Mouse (Mus musculus) liver, adult 2 months (tissue): ENCODE measurements around the gene Rbks. TPM values are rescaled to one million over a fixed set of nuclear protein-coding genes. Genes with fewer than 3 reads are reported as not detected.
A peak's percentile ranks its signal among the peaks of the same experiment; 100 is the strongest.

Experiments
- DNase-seq: peaks from one replicate; pipeline ENCODE4 v3.0.0-alpha.2; 2011; ENCODE audit warnings: low read depth, low spot score; ENCODE audit errors: extremely low read depth
- H3K27ac ChIP-seq: fragments of 200-500 bp; replicated peaks from 2 replicates; pipeline ENCODE4 v1.5.1; 2012; ENCODE audit warnings: low read depth, mild to moderate bottlenecking, control low read depth, inconsistent platforms, low read length; ENCODE audit not compliant: insufficient read depth
- H3K27me3 ChIP-seq: fragments of 200-500 bp; 2 replicates; pipeline ENCODE4 v1.6.1; 2012; ENCODE audit warnings: mild to moderate bottlenecking, moderate library complexity, low read length, inconsistent platforms; ENCODE audit not compliant: control insufficient read depth, insufficient read depth
- H3K36me3 ChIP-seq: fragments of 200-500 bp; 2 replicates; pipeline ENCODE4 v1.6.1; 2012; ENCODE audit warnings: low read length, inconsistent platforms; ENCODE audit not compliant: control insufficient read depth, insufficient read depth
- H3K4me1 ChIP-seq: fragments of 200-500 bp; 2 replicates; pipeline ENCODE4 v1.6.1; 2011; ENCODE audit warnings: low read length; ENCODE audit not compliant: control insufficient read depth, insufficient read depth
- H3K4me3 ChIP-seq: fragments of 200-500 bp; 2 replicates; pipeline ENCODE4 v1.5.1; 2011; ENCODE audit warnings: low read depth, mild to moderate bottlenecking, control low read depth, low read length, moderate library complexity; ENCODE audit not compliant: insufficient read depth
- H3K79me2 ChIP-seq: fragments of 200-500 bp; 2 replicates; pipeline ENCODE4 v1.6.1; 2012; ENCODE audit warnings: inconsistent platforms, mild to moderate bottlenecking, low read length, moderate library complexity; ENCODE audit not compliant: control insufficient read depth, insufficient read depth
- H3K9ac ChIP-seq: fragments of 200-500 bp; 2 replicates; pipeline ENCODE4 v1.6.1; 2012; ENCODE audit warnings: low read depth, mild to moderate bottlenecking, control low read depth, inconsistent platforms, low read length
- CTCF ChIP-seq: fragments of 200-500 bp; IDR thresholded peaks from 2 replicates; pipeline ENCODE4 v1.5.1; 2011; ENCODE audit warnings: low read depth, low read length, control low read depth
- POLR2A ChIP-seq: fragments of 200-500 bp; IDR thresholded peaks from 2 replicates; pipeline ENCODE4 v1.6.1; 2011; ENCODE audit warnings: low read length, control low read depth; ENCODE audit not compliant: insufficient read depth; ENCODE audit errors: extremely low read depth
- WGBS: fragments of 180-500 bp; shearing (Covaris S2); methylation state at CpG from one replicate; pipeline ENCODE4 v1.1.7; 2018; 5-methylcytosine and 5-hydroxymethylcytosine counted together
- polyA plus RNA-seq: library from polyadenylated mRNA; depleted of rRNA; stranded (reverse); fragments of >200 nt; gene quantifications from 2 replicates; pipeline ENCODE4 v1.2.3, GENCODE M21; 2012
- total RNA-seq: library from RNA; depleted of rRNA; stranded (reverse); fragments of >200 nt; gene quantifications from 2 replicates; pipeline ENCODE4 v1.2.3, GENCODE M21; 2014

The Rbks gene
- total and polyA plus RNA-seq, 2 experiments = 11.6 to 18.4 TPM

GRCm38 (mm10) chr5:31724519-31724918 lies 27.1 kb upstream of the Rbks start:
- TF ChIP-seq CTCF (no peak), POLR2A (no peak)
- Histone ChIP-seq H3K4me3 (no peak overlapping the region), H3K36me3 (no peaks in the 10 kb centered on the region), H3K27me3 (no peaks in the 10 kb centered on the region), H3K79me2 (peaks cover 4% of the 10 kb centered on the region; the same call in 1 of the 2 replicates), H3K4me1 (no peaks in the 10 kb centered on the region; the same call in 1 of the 2 replicates), H3K27ac (no peak overlapping the region), H3K9ac (no peak overlapping the region)
- no peak for DNase-seq
- WGBS = 82% methylated on average over 6 of the region's 6 CpGs

GRCm38 (mm10) chr5:31715486-31716150 lies 18.2 kb upstream of the Rbks start:
- Histone ChIP-seq H3K36me3 (no peaks in the 10 kb centered on the region), H3K27me3 (no peaks in the 10 kb centered on the region), H3K4me1 (peaks cover 14% of the 10 kb centered on the region), H3K9ac (no peak overlapping the region), H3K27ac (no peak overlapping the region), H3K4me3 (no peak overlapping the region), H3K79me2 (peaks cover 8% of the 10 kb centered on the region; the same call in 1 of the 2 replicates)
- TF ChIP-seq POLR2A = no peak
- TF ChIP-seq CTCF = no peak
- 61% methylated on average over 4 of the region's 4 CpGs for WGBS
- no peak for DNase-seq

GRCm38 (mm10) chr5:31713841-31714264 lies 16.4 kb upstream of the Rbks start:
- H3K27me3 ChIP-seq = no peaks in the 10 kb centered on the region
- H3K27ac ChIP-seq = no peak overlapping the region
- DNase-seq = peak; percentile 32
- H3K9ac ChIP-seq = no peak overlapping the region
- TF ChIP-seq POLR2A (no peak), CTCF (no peak)
- no peak overlapping the region for H3K4me3 ChIP-seq
- H3K79me2 ChIP-seq = peaks cover 8% of the 10 kb centered on the region; the same call in 1 of the 2 replicates
- H3K36me3 ChIP-seq = no peaks in the 10 kb centered on the region
- peaks cover 14% of the 10 kb centered on the region for H3K4me1 ChIP-seq
- WGBS = 39% methylated on average over 5 of the region's 5 CpGs

GRCm38 (mm10) chr5:31713280-31713711 lies 15.9 kb upstream of the Rbks start:
- TF ChIP-seq POLR2A (no peak), CTCF (no peak)
- WGBS = 56% methylated on average over 2 of the region's 2 CpGs

GRCm38 (mm10) chr5:31709389-31709788 lies 12.0 kb upstream of the Rbks start:
- no peaks in the 10 kb centered on the region for H3K27me3 ChIP-seq
- H3K36me3 ChIP-seq = no peaks in the 10 kb centered on the region; the same call in 1 of the 2 replicates
- no peak overlapping the region for H3K9ac ChIP-seq
- no peak overlapping the region for H3K4me3 ChIP-seq
- TF ChIP-seq CTCF (peak; percentile 43), POLR2A (no peak)
- 86% methylated on average over 1 of the region's 1 CpGs for WGBS
- peaks cover 8% of the 10 kb centered on the region for H3K4me1 ChIP-seq
- no peak for DNase-seq
- no peak overlapping the region for H3K27ac ChIP-seq
- peaks cover 9% of the 10 kb centered on the region; the same call in 1 of the 2 replicates for H3K79me2 ChIP-seq

More at GRCm38 (mm10) chr5:31713280-31713711, 15.9 kb upstream of the Rbks start:
- Histone ChIP-seq H3K4me3 (no peak overlapping the region), H3K36me3 (no peaks in the 10 kb centered on the region), H3K27ac (no peak overlapping the region), H3K4me1 (peaks cover 14% of the 10 kb centered on the region), H3K9ac (no peak overlapping the region), H3K27me3 (no peaks in the 10 kb centered on the region), H3K79me2 (peaks cover 8% of the 10 kb centered on the region; the same call in 1 of the 2 replicates)
- no peak for DNase-seq

GRCm38 (mm10) chr5:31706826-31707225 lies 9.4 kb upstream of the Rbks start:
- no peak for DNase-seq
- Histone ChIP-seq H3K27me3 (no peaks in the 10 kb centered on the region), H3K4me3 (no peak overlapping the region), H3K36me3 (peaks cover 10% of the 10 kb centered on the region), H3K4me1 (no peaks in the 10 kb centered on the region), H3K79me2 (peaks cover 8% of the 10 kb centered on the region; the same call in 1 of the 2 replicates), H3K27ac (no peak overlapping the region), H3K9ac (no peak overlapping the region)
- no peak for TF ChIP-seq CTCF
- no peak for TF ChIP-seq POLR2A
- 90% methylated on average over 4 of the region's 4 CpGs for WGBS
